Mouse (Mus musculus) macrophage (primary cell): Measurements from ENCODE around the gene Inca1. TPM values are rescaled to one million over a fixed set of nuclear protein-coding genes. Genes with fewer than 3 reads are reported as not detected.
A peak's percentile ranks its signal among the peaks of the same experiment; 100 is the strongest.

Experiments used
- H3K27ac ChIP-seq: fragments of 350-480 bp; formaldehyde crosslinking; 2 replicates; pipeline ENCODE4 v1.9.0; 2021
- H3K36me3 ChIP-seq: fragments of 350-480 bp; formaldehyde crosslinking; 2 replicates; pipeline ENCODE4 v1.9.0; 2021; ENCODE audit errors: inconsistent target
- H3K4me3 ChIP-seq: fragments of 350-480 bp; formaldehyde crosslinking; 2 replicates; pipeline ENCODE4 v1.9.0; 2021; ENCODE audit errors: inconsistent target
- H3K79me2 ChIP-seq: fragments of 350-480 bp; formaldehyde crosslinking; 2 replicates; pipeline ENCODE4 v1.9.0; 2021; ENCODE audit errors: inconsistent target
- WGBS: methylation state at CpG from one replicate; pipeline ENCODE4 v1.1.7; 2026; ENCODE audit warnings: inconsistent platforms; ENCODE audit not compliant: missing documents; 5-methylcytosine and 5-hydroxymethylcytosine counted together
- polyA plus RNA-seq: library from polyadenylated mRNA; stranded (reverse); fragments of 250-400 nt; gene quantifications from 3 replicates; pipeline ENCODE4 v1.2.4, GENCODE M21; 2018; ENCODE audit warnings: inconsistent platforms

The Inca1 gene
- polyA plus RNA-seq, 1 experiment from 2014 or later: 0.32 TPM

DNA sequence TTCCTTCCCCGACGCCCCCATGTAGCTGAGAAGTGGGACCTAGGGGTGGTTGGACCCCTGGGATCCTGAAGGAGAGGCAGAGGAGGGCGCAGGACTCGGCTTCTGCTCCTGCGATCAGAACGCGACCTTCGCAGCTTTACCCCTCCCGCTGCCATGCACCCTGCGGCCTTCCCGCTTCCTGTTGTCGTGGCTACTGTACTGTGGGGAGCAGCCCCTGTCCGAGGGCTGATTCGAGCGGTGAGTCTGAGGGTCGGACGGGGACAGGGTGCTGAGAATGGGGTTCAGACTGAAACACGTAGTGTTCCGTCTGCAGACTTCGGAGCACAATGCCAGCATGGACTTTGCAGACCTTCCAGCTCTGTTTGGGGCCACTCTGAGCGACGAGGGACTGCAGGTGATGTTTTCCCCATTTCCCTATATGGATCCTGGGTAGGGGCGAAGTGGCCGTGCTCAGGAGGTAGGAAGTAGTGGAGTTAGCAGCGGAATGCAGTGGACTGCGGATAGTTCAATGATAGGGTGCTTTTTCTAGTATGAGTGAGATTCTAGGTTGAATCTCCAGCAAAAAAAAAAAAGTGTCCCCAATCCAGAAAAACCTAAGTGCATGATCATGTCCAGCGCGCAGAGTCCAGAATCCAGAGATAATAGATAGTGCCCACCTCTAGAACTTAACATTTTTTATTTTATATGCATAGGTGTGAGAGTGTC lies 52.1 kb downstream of the Inca1 start:
- Histone ChIP-seq H3K27ac (peak overlapping the region; percentile 85), H3K36me3 (peaks cover 53% of the 10 kb centered on the region; the same call in 1 of the 2 replicates), H3K79me2 (peaks cover 75% of the 10 kb centered on the region), H3K4me3 (peak overlapping the region; percentile 69)
- WGBS: 5% methylated on average over 28 of the region's 28 CpGs

DNA sequence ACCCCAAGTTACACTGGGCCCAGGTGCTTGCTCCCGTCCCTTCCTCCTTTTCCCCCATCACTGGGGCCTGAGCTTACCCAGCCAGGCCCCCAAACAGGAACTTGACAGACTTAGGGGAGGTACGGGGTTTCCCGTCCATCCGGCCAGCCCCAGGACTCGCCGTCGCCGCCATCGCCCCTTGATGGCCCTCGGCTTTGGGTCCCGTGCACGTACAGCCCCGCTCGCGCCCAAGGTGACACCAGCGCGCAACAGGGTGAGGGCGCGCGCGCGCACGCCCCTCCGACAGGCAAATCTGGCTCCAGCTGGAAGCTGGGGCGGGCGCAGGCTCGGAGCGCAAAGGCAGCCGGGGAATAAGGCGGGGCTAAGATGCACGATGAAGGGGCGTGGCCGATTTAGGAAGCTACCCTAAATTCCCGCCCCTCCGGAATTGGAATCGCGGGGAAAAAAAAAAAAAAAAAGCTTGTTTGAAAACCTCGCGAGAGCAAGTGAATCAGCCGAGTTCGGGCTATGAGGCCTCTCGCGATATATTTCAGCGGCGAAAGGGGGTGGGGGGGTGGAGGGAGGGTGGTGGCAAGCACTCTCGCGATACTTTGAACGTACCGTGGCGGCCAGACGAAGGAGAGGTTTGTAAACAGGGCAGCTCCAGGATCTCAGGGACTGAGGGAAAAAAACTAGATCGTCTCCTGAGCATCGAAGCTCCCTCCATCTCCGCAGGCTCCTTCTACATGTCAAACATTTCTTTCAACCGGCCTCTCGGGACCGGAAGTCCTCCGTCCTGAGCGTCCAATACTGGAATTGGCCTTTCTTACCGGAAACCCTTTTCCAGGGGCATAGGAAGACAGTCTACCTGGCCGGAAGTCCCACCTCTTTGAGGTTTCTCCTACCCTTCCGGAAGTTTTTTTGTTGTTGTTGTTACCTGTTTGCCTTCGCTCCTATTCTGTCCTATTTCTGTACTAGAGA lies 53.0 kb downstream of the Inca1 start, which contains the start of the genes Rnf167 and Slc25a11:
TSS of gene Rnf167 (plus strand) at position 545 of the 960 bp plus-strand sequence.
TSS of gene Slc25a11 (minus strand) at position 789 of the 960 bp plus-strand sequence.
- Histone ChIP-seq H3K36me3 (peaks cover 45% of the 10 kb centered on the region; the same call in 1 of the 2 replicates), H3K4me3 (peak within 1 kb of the TSS; percentile 81), H3K27ac (peak within 1 kb of the TSS; percentile 85), H3K79me2 (peaks cover 66% of the 10 kb centered on the region)
- under 1% methylated on average over 57 of the region's 63 CpGs for WGBS

DNA sequence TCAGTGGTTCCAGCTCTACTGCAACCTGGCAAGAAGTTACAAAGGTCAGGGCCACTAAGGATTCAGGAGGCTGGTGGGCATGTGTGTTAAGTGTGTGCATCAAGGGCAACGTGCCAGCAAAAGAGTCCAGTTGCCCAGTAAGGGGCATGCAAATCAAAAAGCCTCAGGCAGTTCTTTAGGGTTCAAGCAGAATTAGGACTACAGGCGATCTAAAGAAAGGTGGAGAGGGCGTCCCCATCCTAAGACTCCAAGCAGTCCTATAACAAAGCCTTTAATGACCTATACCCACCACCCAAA lies 53.7 kb downstream of the Inca1 start:
- Histone ChIP-seq H3K4me3 (peak overlapping the region; percentile 81), H3K36me3 (peaks cover 42% of the 10 kb centered on the region; the same call in 1 of the 2 replicates), H3K27ac (peak overlapping the region; percentile 66), H3K79me2 (peaks cover 59% of the 10 kb centered on the region)
- WGBS: 21% methylated on average over 3 of the region's 3 CpGs

DNA sequence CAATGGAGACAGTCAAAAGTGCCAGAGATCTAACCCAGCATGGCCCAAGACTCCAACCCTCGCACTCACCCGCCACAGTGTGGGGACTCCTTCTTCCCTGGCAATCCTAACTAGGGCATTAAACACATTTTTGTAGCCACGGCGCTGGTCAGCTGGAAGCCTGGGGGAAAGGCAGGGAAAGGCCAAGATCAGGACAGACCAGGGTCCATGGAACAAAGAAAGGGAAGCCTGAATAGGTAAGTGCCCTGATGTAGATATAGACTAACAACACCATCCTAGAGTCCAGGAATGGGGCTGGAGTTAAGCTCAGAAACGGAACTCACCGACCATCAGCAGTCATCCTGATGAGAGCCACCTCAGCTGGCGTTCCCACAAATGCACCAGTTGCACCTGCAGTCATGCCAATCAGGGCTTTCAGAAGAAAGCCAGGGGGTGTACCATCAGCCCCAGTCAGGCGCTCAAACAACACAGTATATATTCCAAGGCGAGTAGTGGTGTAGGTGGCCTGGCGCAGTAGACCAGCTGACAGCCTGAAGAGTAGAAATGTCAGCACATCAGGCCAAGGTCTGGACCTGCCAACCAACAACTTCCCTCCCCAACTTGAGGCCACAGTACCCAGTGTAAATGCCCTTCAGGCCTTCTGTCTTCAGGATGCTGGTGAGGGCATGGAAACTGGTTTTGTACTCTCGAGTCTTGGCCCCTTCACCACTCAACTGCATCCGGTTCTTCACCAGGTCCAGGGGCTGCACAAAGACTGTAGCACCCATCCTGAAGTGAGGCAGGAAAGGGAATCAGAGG lies 54.3 kb downstream of the Inca1 start:
- H3K4me3 ChIP-seq: peak overlapping the region; percentile 81
- WGBS: 81% methylated on average over 12 of the region's 12 CpGs
- H3K36me3 ChIP-seq: peaks cover 42% of the 10 kb centered on the region; the same call in 1 of the 2 replicates
- peak overlapping the region; percentile 66 for H3K27ac ChIP-seq
- H3K79me2 ChIP-seq: peaks cover 53% of the 10 kb centered on the region

DNA sequence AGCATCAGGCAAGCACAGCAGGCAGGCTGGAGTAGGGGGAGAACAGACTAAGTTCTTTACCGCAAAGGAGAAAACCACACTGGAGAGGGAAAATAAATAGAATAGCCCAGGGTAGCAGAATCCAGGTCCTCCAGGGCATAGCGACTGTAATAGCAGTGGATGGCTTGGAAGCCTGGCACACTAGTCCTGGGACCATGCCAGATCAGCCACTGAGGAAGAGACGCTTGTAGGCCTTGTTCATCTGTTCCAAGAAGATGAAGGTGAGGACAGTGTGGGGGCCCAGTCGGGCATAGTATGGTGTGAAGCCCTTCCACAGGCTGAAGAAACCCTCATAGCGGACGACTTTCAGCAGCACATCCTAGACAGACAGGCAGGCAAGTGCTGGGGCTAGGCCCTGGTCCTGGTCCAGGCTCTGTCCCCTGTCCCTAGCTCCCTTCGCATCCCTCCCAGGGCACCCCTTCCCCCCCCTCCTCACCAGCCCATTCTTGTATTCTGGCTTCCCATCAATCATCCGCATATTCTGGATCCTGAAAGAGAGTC lies 55.3 kb downstream of the Inca1 start:
- no peak overlapping the region for H3K4me3 ChIP-seq
- peaks cover 37% of the 10 kb centered on the region; the same call in 1 of the 2 replicates for H3K36me3 ChIP-seq
- H3K27ac ChIP-seq: no peak overlapping the region
- H3K79me2 ChIP-seq: peaks cover 43% of the 10 kb centered on the region
- 96% methylated on average over 8 of the region's 8 CpGs for WGBS

DNA sequence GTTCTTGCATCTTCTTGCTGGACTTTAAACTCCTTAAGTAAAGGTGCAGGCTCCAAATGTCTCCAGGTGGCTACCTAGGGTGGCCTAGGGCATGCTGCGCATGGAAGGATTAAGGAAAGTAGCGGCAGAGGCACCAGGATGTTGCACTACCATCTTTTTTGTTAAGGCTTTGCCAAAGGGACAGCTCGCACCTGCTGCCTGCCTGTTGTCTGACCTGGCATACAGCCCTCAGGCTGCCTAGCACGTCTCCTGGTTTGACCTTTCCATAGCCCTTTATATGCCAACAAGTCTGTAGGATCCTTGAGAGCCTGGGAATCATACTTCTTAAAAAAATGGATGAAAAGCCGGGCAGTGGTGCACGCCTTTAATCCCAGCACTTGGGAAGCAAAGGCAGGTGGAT lies 56.9 kb downstream of the Inca1 start:
- no peak overlapping the region for H3K4me3 ChIP-seq
- peaks cover 29% of the 10 kb centered on the region; the same call in 1 of the 2 replicates for H3K36me3 ChIP-seq
- no peak overlapping the region for H3K27ac ChIP-seq
- WGBS: 100% methylated on average over 6 of the region's 6 CpGs
- peaks cover 27% of the 10 kb centered on the region for H3K79me2 ChIP-seq

DNA sequence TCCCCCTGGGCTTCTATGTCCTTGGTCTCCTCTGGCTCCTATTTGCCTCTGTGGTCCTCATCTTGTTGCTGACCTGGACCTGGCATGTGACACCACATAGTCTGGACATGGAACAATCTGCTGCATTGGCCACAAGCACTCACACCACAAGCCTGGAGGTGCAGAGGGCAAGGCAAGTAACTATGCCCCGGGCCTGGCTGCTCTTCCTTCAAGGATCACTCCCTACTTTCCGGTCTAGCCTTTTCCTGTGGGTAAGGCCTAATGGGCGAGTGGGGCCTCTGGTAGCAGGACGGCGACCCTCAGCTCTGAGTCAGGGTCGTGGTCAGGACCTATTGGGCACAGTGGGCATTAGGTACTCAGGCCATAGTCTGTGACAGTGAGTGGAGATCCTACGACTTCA lies 58.7 kb downstream of the Inca1 start:
- H3K4me3 ChIP-seq: no peak overlapping the region
- no peak overlapping the region for H3K27ac ChIP-seq
- peaks cover 29% of the 10 kb centered on the region; the same call in 1 of the 2 replicates for H3K36me3 ChIP-seq
- WGBS: 80% methylated on average over 7 of the region's 7 CpGs
- H3K79me2 ChIP-seq: peaks cover 16% of the 10 kb centered on the region

DNA sequence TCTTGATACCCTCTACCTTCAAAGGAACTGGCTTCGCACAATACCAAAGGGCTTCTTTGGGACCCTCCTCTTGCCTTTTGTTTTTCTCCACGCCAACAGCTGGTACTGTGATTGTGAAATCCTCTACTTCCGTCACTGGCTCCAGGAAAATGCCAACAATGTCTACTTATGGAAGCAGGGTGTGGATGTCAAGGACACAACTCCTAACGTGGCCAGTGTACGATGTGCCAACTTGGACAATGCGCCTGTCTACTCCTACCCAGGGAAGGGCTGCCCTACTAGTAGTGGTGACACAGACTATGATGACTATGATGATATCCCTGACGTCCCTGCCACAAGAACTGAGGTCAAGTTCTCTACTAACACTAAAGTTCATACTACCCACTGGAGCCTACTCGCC lies 60.0 kb downstream of the Inca1 start:
- Histone ChIP-seq H3K36me3 (peaks cover 20% of the 10 kb centered on the region; the same call in 1 of the 2 replicates), H3K27ac (no peak overlapping the region), H3K79me2 (peaks cover 3% of the 10 kb centered on the region; the same call in 1 of the 2 replicates), H3K4me3 (no peak overlapping the region)
- WGBS: 94% methylated on average over 8 of the region's 8 CpGs

DNA sequence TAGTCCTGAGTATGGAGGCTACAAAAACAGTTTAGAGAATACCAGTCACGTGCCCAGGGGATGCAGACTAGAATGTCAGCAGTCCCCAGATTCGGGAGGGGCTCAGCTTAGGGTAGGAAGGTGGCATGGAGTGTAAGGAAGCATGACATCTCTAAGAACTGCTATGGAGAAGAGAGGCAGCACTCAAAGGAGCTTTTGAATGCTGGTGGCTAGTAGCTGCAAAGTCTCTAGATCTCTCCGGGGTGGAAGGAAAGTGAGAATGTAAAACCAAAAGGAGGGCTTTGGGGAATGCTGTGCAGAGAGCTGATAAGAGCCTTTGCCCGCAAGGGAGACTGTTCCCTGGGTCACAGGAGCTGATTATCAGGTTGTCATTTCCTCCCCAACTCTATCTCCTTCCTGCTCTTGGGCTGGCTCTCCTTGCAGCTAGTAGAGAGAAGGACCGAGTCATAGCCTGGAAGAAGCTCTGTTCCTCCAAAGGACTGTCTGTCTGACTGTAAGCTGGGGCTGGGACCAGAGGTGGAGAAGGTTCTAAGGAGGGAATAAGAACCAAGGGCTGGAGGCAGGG lies 61.2 kb downstream of the Inca1 start, which contains the start of gene Gp1ba:
TSS of gene Gp1ba (plus strand) at position 409 of the 565 bp plus-strand sequence.
- no peak within 1 kb of the TSS for H3K4me3 ChIP-seq
- peaks cover 9% of the 10 kb centered on the region; the same call in 1 of the 2 replicates for H3K36me3 ChIP-seq
- WGBS: 17% methylated on average over 5 of the region's 5 CpGs
- H3K27ac ChIP-seq: no peak within 1 kb of the TSS
- H3K79me2 ChIP-seq: no peaks in the 10 kb centered on the region

Other genes with a start within 250 kb of the Inca1 start
- gene Med11, start 248.2 kb downstream of the Inca1 start, polyA plus RNA-seq: 29.8 to 44.9 TPM (median 39.4 TPM) in 3 replicates
- gene Zmynd15, start 240.7 kb downstream of the Inca1 start, polyA plus RNA-seq: 2.4 to 5.2 TPM (median 4.4 TPM) in 3 replicates
- 84.4 to 133 TPM (median 111 TPM) in 3 replicates for gene Cxcl16, start 240.2 kb downstream of the Inca1 start, polyA plus RNA-seq
- gene Tm4sf5, start 194.9 kb downstream of the Inca1 start, polyA plus RNA-seq: 2.7 to 4.1 TPM in 2 of 3 replicates, not detected in the other
- not detected in 3 replicates for gene Vmo1, start 185.5 kb downstream of the Inca1 start, polyA plus RNA-seq
- not detected in 3 replicates for gene Gltpd2, start 181.0 kb downstream of the Inca1 start, polyA plus RNA-seq
- gene Psmb6, start 174.8 kb downstream of the Inca1 start, polyA plus RNA-seq: 305 to 399 TPM (median 395 TPM) in 3 replicates
- not detected in 3 replicates for gene Gm40193, start 167.2 kb downstream of the Inca1 start, polyA plus RNA-seq
- gene Pld2, start 160.1 kb downstream of the Inca1 start, polyA plus RNA-seq: 19.1 to 36.3 TPM (median 25.0 TPM) in 3 replicates
- 23.4 to 63.5 TPM (median 51.1 TPM) in 3 replicates for gene Mink1, start 137.3 kb downstream of the Inca1 start, polyA plus RNA-seq
- gene 4930544D05Rik, start 84.3 kb downstream of the Inca1 start, polyA plus RNA-seq: not detected in 3 replicates
- not detected in 3 replicates for gene Chrne, start 80.9 kb downstream of the Inca1 start, polyA plus RNA-seq
- 0.09 to 2.0 TPM (median 0.28 TPM) in 3 replicates for gene Gp1ba, start 61.0 kb downstream of the Inca1 start, polyA plus RNA-seq
- gene Rnf167, start 52.9 kb downstream of the Inca1 start, polyA plus RNA-seq: 11.6 to 41.2 TPM (median 23.9 TPM) in 3 replicates
- 53.0 to 112 TPM (median 103 TPM) in 3 replicates for gene Slc25a11, start 52.7 kb downstream of the Inca1 start, polyA plus RNA-seq
- 1,563 to 2,873 TPM (median 2,872 TPM) in 3 replicates for gene Pfn1, start 45.5 kb downstream of the Inca1 start, polyA plus RNA-seq
- 3.0 to 5.4 TPM (median 4.8 TPM) in 3 replicates for gene Eno3, start 43.0 kb downstream of the Inca1 start, polyA plus RNA-seq
- gene Spag7, start 30.7 kb downstream of the Inca1 start, polyA plus RNA-seq: 72.0 to 176 TPM (median 83.0 TPM) in 3 replicates
- gene Camta2, start 12.1 kb downstream of the Inca1 start, polyA plus RNA-seq: 35.3 to 53.1 TPM (median 41.4 TPM) in 3 replicates
- gene Kif1c, start 393 bp upstream of the Inca1 start, polyA plus RNA-seq: 60.6 to 75.9 TPM (median 62.3 TPM) in 3 replicates
- 3.6 to 4.3 TPM (median 3.6 TPM) in 3 replicates for gene Zfp3, start 64.1 kb upstream of the Inca1 start, polyA plus RNA-seq
- gene Scimp, start 112.4 kb upstream of the Inca1 start, polyA plus RNA-seq: 1.2 to 5.3 TPM (median 2.4 TPM) in 3 replicates
- 27.9 to 38.0 TPM (median 32.0 TPM) in 3 replicates for gene Rabep1, start 144.6 kb upstream of the Inca1 start, polyA plus RNA-seq